Mouse (Mus musculus): ENCODE results near the gene Mgat4b. TPM values are rescaled to one million over a fixed set of nuclear protein-coding genes. Genes with fewer than 3 reads are reported as not detected.

Mgat4b gene
- polyA plus RNA-seq, 1 experiment from 2014 or later, result 52.8 TPM

GRCm38 (mm10) chr11:50182702-50183101 lies 28.0 kb upstream of the Mgat4b start:
- Histone ChIP-seq H3K36me3 (peaks cover 32% of the 10 kb centered on the region), H3K4me3 (no peak overlapping the region), H3K27ac (no peak overlapping the region), H3K4me2 (replicated peaks) (no peak overlapping the region), H3K9me3 (replicated peaks) (no peaks in the 10 kb centered on the region), H3K9ac (no peak overlapping the region), H3K27me3 (no peaks in the 10 kb centered on the region), H3K4me1 (no peaks in the 10 kb centered on the region)
- 95% methylated on average over 4 of the region's 4 CpGs for WGBS
- ATAC-seq (ENCODE audit: low FRiP score), result no peak

GRCm38 (mm10) chr11:50184788-50185187 lies 25.9 kb upstream of the Mgat4b start:
- no peaks in the 10 kb centered on the region for H3K27me3 ChIP-seq
- H3K4me1 ChIP-seq, result no peaks in the 10 kb centered on the region
- 75% methylated on average over 3 of the region's 3 CpGs for WGBS
- no peak overlapping the region for H3K4me2 ChIP-seq (replicated peaks)
- H3K4me3 ChIP-seq, result no peak overlapping the region
- no peak overlapping the region for H3K27ac ChIP-seq
- no peak overlapping the region for H3K9ac ChIP-seq
- no peak for ATAC-seq (ENCODE audit: low FRiP score)
- peaks cover 28% of the 10 kb centered on the region; the same call in 1 of the 2 replicates for H3K36me3 ChIP-seq
- no peaks in the 10 kb centered on the region for H3K9me3 ChIP-seq (replicated peaks)

- Histone ChIP-seq H3K9ac (no peak overlapping the region), H3K36me3 (0 out of 2 replicates have a peak, but pooled peaks cover 14% of the 10 kb centered on the region), H3K4me1 (no peaks in the 10 kb centered on the region), H3K4me2 (replicated peaks) (no peak overlapping the region), H3K27me3 (no peaks in the 10 kb centered on the region), H3K27ac (no peak overlapping the region), H3K4me3 (no peak overlapping the region), H3K9me3 (replicated peaks) (no peaks in the 10 kb centered on the region)
- no peak for ATAC-seq (ENCODE audit: low FRiP score)
- WGBS, result 84% methylated on average over 7 of the region's 7 CpGs
These were observed 22.0 kb upstream of the Mgat4b start for GRCm38 (mm10) chr11:50188682-50189081.

GRCm38 (mm10) chr11:50190362-50190761 lies 20.3 kb upstream of the Mgat4b start:
- H3K27ac ChIP-seq, result no peak overlapping the region
- 0 out of 2 replicates have a peak, but pooled peaks cover 18% of the 10 kb centered on the region for H3K36me3 ChIP-seq
- H3K4me1 ChIP-seq, result no peaks in the 10 kb centered on the region
- H3K9ac ChIP-seq, result no peak overlapping the region
- no peaks in the 10 kb centered on the region for H3K9me3 ChIP-seq (replicated peaks)
- no peak for ATAC-seq (ENCODE audit: low FRiP score)
- no peaks in the 10 kb centered on the region for H3K27me3 ChIP-seq
- no peak overlapping the region for H3K4me2 ChIP-seq (replicated peaks)
- no peak overlapping the region for H3K4me3 ChIP-seq
- 90% methylated on average over 4 of the region's 4 CpGs for WGBS

GRCm38 (mm10) chr11:50192278-50192677 lies 18.4 kb upstream of the Mgat4b start:
- 90% methylated on average over 3 of the region's 3 CpGs for WGBS
- Histone ChIP-seq H3K9ac (no peak overlapping the region), H3K4me1 (no peaks in the 10 kb centered on the region), H3K36me3 (peaks cover 15% of the 10 kb centered on the region), H3K4me2 (replicated peaks) (no peak overlapping the region), H3K9me3 (replicated peaks) (no peaks in the 10 kb centered on the region), H3K4me3 (no peak overlapping the region), H3K27ac (no peak overlapping the region), H3K27me3 (no peaks in the 10 kb centered on the region)
- ATAC-seq (ENCODE audit: low FRiP score), result no peak

GRCm38 (mm10) chr11:50194070-50194469 lies 16.6 kb upstream of the Mgat4b start:
- Histone ChIP-seq H3K4me3 (no peak overlapping the region), H3K4me1 (no peaks in the 10 kb centered on the region), H3K27ac (no peak overlapping the region), H3K36me3 (peaks cover 22% of the 10 kb centered on the region), H3K9ac (no peak overlapping the region), H3K9me3 (replicated peaks) (no peaks in the 10 kb centered on the region), H3K27me3 (no peaks in the 10 kb centered on the region), H3K4me2 (replicated peaks) (no peak overlapping the region)
- 82% methylated on average over 7 of the region's 7 CpGs for WGBS
- ATAC-seq (ENCODE audit: low FRiP score), result no peak

- no peak for ATAC-seq (ENCODE audit: low FRiP score)
These were observed 15.9 kb upstream of the Mgat4b start for GRCm38 (mm10) chr11:50194793-50195192.

GRCm38 (mm10) chr11:50197500-50197899 lies 13.2 kb upstream of the Mgat4b start:
- H3K9me3 ChIP-seq (replicated peaks), result no peaks in the 10 kb centered on the region
- no peak overlapping the region for H3K4me3 ChIP-seq
- H3K4me1 ChIP-seq, result no peaks in the 10 kb centered on the region
- H3K4me2 ChIP-seq (replicated peaks), result no peak overlapping the region
- H3K27me3 ChIP-seq, result no peaks in the 10 kb centered on the region
- no peak overlapping the region for H3K27ac ChIP-seq
- no peak for ATAC-seq (ENCODE audit: low FRiP score)
- peaks cover 57% of the 10 kb centered on the region for H3K36me3 ChIP-seq
- H3K9ac ChIP-seq, result no peak overlapping the region
- 95% methylated on average over 4 of the region's 4 CpGs for WGBS

More at GRCm38 (mm10) chr11:50194793-50195192, 15.9 kb upstream of the Mgat4b start:
- no peak overlapping the region for H3K27ac ChIP-seq
- no peak overlapping the region for H3K4me3 ChIP-seq
- peaks cover 30% of the 10 kb centered on the region for H3K36me3 ChIP-seq
- no peak overlapping the region for H3K9ac ChIP-seq
- H3K4me2 ChIP-seq (replicated peaks), result no peak overlapping the region
- H3K9me3 ChIP-seq (replicated peaks), result no peaks in the 10 kb centered on the region
- WGBS, result 83% methylated on average over 4 of the region's 4 CpGs
- H3K27me3 ChIP-seq, result no peaks in the 10 kb centered on the region
- no peaks in the 10 kb centered on the region for H3K4me1 ChIP-seq

- Histone ChIP-seq H3K4me3 (no peak overlapping the region), H3K4me1 (no peaks in the 10 kb centered on the region), H3K9me3 (replicated peaks) (no peaks in the 10 kb centered on the region), H3K36me3 (peaks cover 65% of the 10 kb centered on the region), H3K27me3 (no peaks in the 10 kb centered on the region), H3K9ac (no peak overlapping the region), H3K27ac (no peak overlapping the region), H3K4me2 (replicated peaks) (no peak overlapping the region)
- 93% methylated on average over 4 of the region's 5 CpGs for WGBS
- ATAC-seq (ENCODE audit: low FRiP score), result no peak
These were observed 12.4 kb upstream of the Mgat4b start for GRCm38 (mm10) chr11:50198219-50198846.

- Histone ChIP-seq H3K9me3 (replicated peaks) (no peaks in the 10 kb centered on the region), H3K4me3 (no peak overlapping the region), H3K36me3 (peaks cover 69% of the 10 kb centered on the region), H3K9ac (no peak overlapping the region), H3K4me2 (replicated peaks) (no peak overlapping the region), H3K4me1 (no peaks in the 10 kb centered on the region), H3K27me3 (no peaks in the 10 kb centered on the region), H3K27ac (no peak overlapping the region)
- no peak for ATAC-seq (ENCODE audit: low FRiP score)
- 95% methylated on average over 2 of the region's 2 CpGs for WGBS
These were observed 11.8 kb upstream of the Mgat4b start for GRCm38 (mm10) chr11:50198916-50199315.

- no peaks in the 10 kb centered on the region for H3K4me1 ChIP-seq
- H3K4me2 ChIP-seq (replicated peaks), result no peak overlapping the region
- H3K4me3 ChIP-seq, result no peak overlapping the region
- no peak for ATAC-seq (ENCODE audit: low FRiP score)
- H3K9me3 ChIP-seq (replicated peaks), result no peaks in the 10 kb centered on the region
- H3K36me3 ChIP-seq, result peaks cover 82% of the 10 kb centered on the region
- H3K9ac ChIP-seq, result no peak overlapping the region
- no peaks in the 10 kb centered on the region for H3K27me3 ChIP-seq
- no peak overlapping the region for H3K27ac ChIP-seq
- WGBS, result 89% methylated on average over 8 of the region's 8 CpGs
These were observed 10.1 kb upstream of the Mgat4b start for GRCm38 (mm10) chr11:50200613-50201012.

GRCm38 (mm10) chr11:50201590-50201989 lies 9.1 kb upstream of the Mgat4b start:
- H3K36me3 ChIP-seq, result peaks cover 92% of the 10 kb centered on the region
- no peak for ATAC-seq (ENCODE audit: low FRiP score)
- no peak overlapping the region for H3K4me3 ChIP-seq
- WGBS, result 94% methylated on average over 3 of the region's 3 CpGs
- H3K9me3 ChIP-seq (replicated peaks), result no peaks in the 10 kb centered on the region
- H3K27ac ChIP-seq, result no peak overlapping the region
- H3K27me3 ChIP-seq, result no peaks in the 10 kb centered on the region
- no peak overlapping the region for H3K4me2 ChIP-seq (replicated peaks)
- H3K4me1 ChIP-seq, result no peaks in the 10 kb centered on the region
- H3K9ac ChIP-seq, result no peak overlapping the region

GRCm38 (mm10) chr11:50203302-50203827 lies 7.3 kb upstream of the Mgat4b start:
- no peak overlapping the region for H3K9ac ChIP-seq
- no peaks in the 10 kb centered on the region for H3K27me3 ChIP-seq
- peaks cover 95% of the 10 kb centered on the region for H3K36me3 ChIP-seq
- peaks cover 3% of the 10 kb centered on the region; the same call in 1 of the 2 replicates for H3K4me1 ChIP-seq
- ATAC-seq (ENCODE audit: low FRiP score), result no peak
- no peak overlapping the region for H3K27ac ChIP-seq
- WGBS, result 92% methylated on average over 9 of the region's 9 CpGs
- H3K9me3 ChIP-seq (replicated peaks), result no peaks in the 10 kb centered on the region
- H3K4me3 ChIP-seq, result no peak overlapping the region
- H3K4me2 ChIP-seq (replicated peaks), result no peak overlapping the region

All from hindbrain, embryonic 12.5 days (tissue).